Mouse (Mus musculus): ENCODE data around the gene Zfp276.
"Not testable (repeated sequence)": the region's sequence is repeated elsewhere in the genome, so short reads cannot be mapped to it uniquely, and the experiment has no call there.

The Zfp276 gene

GRCm38 (mm10) chr8:123245543-123245942 is 8.5 kb upstream of the Zfp276 start:
- DNase-seq = no peak

GRCm38 (mm10) chr8:123247748-123248147 is 6.2 kb upstream of the Zfp276 start:
- DNase-seq = no peak

- DNase-seq = no peak
Observed at GRCm38 (mm10) chr8:123248596-123248995, 5.4 kb upstream of the Zfp276 start.

- no peak for DNase-seq
Observed at GRCm38 (mm10) chr8:123250940-123251339, 3.1 kb upstream of the Zfp276 start.

- DNase-seq = no peak
Observed at GRCm38 (mm10) chr8:123252925-123253324, 1.1 kb upstream of the Zfp276 start.

GRCm38 (mm10) chr8:123253451-123254098 is 420 bp upstream of the Zfp276 start:
- DNase-seq = peak in 1 of 2 experiments; percentile 27

- no peak for DNase-seq
Observed at GRCm38 (mm10) chr8:123255170-123255569, 1.2 kb downstream of the Zfp276 start.

- no peak for DNase-seq
Observed at GRCm38 (mm10) chr8:123257114-123257513, 3.1 kb downstream of the Zfp276 start.

GRCm38 (mm10) chr8:123257593-123257992 is 3.6 kb downstream of the Zfp276 start:
- not testable (repeated sequence) for DNase-seq

GRCm38 (mm10) chr8:123267926-123268656 is 14.1 kb downstream of the Zfp276 start:
- DNase-seq = no peak

GRCm38 (mm10) chr8:123271147-123271546 is 17.2 kb downstream of the Zfp276 start:
- DNase-seq = no peak

- DNase-seq = no peak
Observed at GRCm38 (mm10) chr8:123271901-123272300, 17.9 kb downstream of the Zfp276 start.

- DNase-seq = no peak
Observed at GRCm38 (mm10) chr8:123274447-123274846, 20.5 kb downstream of the Zfp276 start.

- no peak for DNase-seq
Observed at GRCm38 (mm10) chr8:123275096-123275495, 21.1 kb downstream of the Zfp276 start.

GRCm38 (mm10) chr8:123278445-123278844 is 24.4 kb downstream of the Zfp276 start:
- no peak for DNase-seq

- DNase-seq = no peak
Observed at GRCm38 (mm10) chr8:123279828-123280227, 25.8 kb downstream of the Zfp276 start.

- no peak for DNase-seq
Observed at GRCm38 (mm10) chr8:123280302-123281094, 26.5 kb downstream of the Zfp276 start.

- not testable (repeated sequence) for DNase-seq
Observed at GRCm38 (mm10) chr8:123282994-123283393, 29.0 kb downstream of the Zfp276 start.

- no peak for DNase-seq
Observed at GRCm38 (mm10) chr8:123283991-123284390, 30.0 kb downstream of the Zfp276 start.

GRCm38 (mm10) chr8:123284493-123284892 is 30.5 kb downstream of the Zfp276 start:
- no peak for DNase-seq

- DNase-seq = no peak
Observed at GRCm38 (mm10) chr8:123287362-123287761, 33.4 kb downstream of the Zfp276 start.

- peak; percentile 15 to 35 for DNase-seq
Observed at GRCm38 (mm10) chr8:123290166-123290565, 36.2 kb downstream of the Zfp276 start.

GRCm38 (mm10) chr8:123290679-123291078 is 36.7 kb downstream of the Zfp276 start:
- DNase-seq = no peak

- no peak for DNase-seq
Observed at GRCm38 (mm10) chr8:123291716-123292115, 37.7 kb downstream of the Zfp276 start.

Measured in cerebellum, postnatal 36 days (tissue).